Mouse (Mus musculus) left cerebral cortex, postnatal 10 days (tissue): ENCODE data around the gene Tex44. TPM values are rescaled to one million over a fixed set of nuclear protein-coding genes. Genes with fewer than 3 reads are reported as not detected.
"Not testable (repeated sequence)": the region's sequence is repeated elsewhere in the genome, so short reads cannot be mapped to it uniquely, and the experiment has no call there.

Source experiments
- DNase-seq, 2 experiments: peaks; one replicate each; pipeline ENCODE4 v3.0.0; 2021 to 2022; ENCODE audit warnings: low spot score in 2 of 2, mixed read lengths in 1 of 2; ENCODE audit errors: extremely low spot score in 1 of 2
- intact Hi-C: fragments of 180-260 bp; cut with DNase I; formaldehyde crosslinking; loops from one replicate; pipeline ENCODE4 v1.15.1; 2025
- total RNA-seq, 2 experiments: library from RNA; stranded (reverse); gene quantifications; 2 replicates each; pipeline ENCODE4 v1.2.3; 2021

The Tex44 gene
- total RNA-seq, 2 experiments from 2014 or later, result not detected

DNA sequence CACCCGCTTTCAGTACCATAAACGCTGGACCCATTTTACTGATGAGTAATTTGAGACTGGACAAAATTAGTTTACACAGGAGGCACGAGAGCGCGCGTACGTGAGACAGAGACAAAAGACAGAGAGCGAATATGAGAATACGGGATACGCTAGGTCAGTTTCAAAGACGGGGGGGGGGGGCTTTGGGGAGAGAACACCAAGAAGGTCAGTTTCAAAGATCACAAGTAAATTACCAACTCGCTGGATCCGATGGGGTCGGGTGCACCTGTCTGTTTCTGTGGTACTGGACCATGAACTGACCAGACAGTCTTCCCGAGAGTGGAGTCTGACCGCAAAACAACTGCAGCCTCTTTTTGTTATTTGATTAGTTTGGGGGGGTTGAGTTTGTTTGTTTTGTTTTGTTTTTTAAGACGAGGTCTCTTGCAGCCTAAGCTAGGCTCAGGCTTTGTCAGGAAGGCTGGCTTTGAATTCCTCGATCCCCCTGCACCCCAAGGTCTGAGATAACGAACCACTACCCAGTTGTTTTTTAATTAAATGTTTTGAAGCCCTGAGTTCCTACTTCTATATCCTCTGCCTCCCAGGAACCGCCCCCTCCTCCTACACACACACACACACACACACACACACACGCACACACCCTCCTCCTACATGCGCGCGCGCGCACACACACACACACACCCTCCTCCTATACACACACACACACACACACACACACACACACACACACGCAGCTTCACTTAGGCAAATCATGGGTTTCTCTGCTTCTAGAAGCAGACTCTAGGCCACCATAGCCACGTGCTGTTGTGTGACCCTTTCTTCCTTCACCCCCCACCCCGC lies 15.0 kb downstream of the Tex44 start:
- peak; percentile 50 to 79 for DNase-seq
- intact Hi-C loops, result loop anchor here (1.0 to 5.0 kb wide), 3 partner anchors 46 to 88 kb away; no protein-coding TSS in a partner anchor

- no peak for DNase-seq
- intact Hi-C loops, result loop anchor here (2.0 to 5.0 kb wide), 2 partner anchors 46 to 87 kb away; no protein-coding TSS in a partner anchor
Measured at GRCm38 (mm10) chr1:86441724-86441979, 15.5 kb downstream of the Tex44 start.

DNA sequence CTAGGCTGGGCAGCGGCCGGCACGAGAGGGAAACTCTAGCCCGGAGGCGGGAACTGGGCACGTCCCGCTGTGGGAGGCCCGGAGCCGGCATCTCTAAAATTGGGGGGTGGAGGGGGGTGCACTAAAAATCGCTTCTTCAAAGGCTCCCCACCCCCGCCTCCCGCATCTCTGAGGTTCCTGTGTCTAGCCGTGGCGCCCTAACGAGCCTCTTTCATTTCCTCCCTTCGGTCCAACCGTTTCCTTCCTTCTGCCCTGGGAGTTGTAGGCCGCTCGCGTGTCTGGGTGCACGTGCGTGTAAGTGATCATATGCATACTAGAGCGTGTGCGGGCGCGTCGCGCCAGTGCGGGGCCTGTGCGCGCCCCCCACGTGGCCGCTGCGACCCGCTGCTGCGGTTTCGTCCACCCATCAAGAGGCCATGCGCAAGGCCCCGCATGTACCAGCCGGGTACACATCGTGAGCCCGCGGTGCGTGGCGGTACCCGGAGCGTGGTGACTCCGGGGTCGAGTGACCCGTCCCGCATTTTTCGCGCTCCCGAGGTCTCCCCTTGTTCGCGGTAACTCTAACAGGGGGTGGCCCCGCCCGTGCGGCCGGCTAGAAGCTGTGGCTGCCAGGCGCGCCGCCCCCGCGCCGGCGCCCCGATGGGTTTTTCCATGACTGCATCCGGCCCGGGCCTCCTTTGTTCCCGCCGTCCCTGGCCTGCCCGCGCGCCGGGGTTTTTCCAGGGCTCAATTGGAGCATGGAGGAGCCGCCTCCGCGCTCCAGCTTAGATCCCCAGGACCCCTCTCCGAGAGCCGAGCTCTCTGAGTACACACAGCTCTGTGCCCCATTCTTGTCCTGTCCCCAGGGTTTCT lies 16.1 kb downstream of the Tex44 start:
- intact Hi-C loops, result loop anchor here (2.0 to 5.0 kb wide), 2 partner anchors 45 to 87 kb away; no protein-coding TSS in a partner anchor

DNA sequence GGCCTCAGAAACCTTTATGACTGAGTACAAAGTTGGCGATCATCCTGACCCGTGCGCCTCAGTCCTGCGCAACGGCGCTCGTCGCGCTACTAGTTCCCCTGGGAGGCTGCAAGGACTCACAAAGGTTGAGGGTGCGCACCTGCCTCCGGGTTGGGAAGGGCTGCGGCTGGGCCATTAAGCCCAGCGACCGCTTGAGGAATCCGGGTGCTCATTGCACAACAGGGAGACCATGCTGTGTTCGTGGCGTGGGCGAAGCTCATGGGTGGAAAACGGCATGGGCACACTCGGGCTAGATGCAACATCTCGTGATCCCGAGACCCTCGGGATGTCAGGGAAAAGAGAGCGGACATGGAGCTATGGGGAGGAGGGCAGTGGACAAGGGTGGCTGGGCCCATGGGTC lies 16.7 kb downstream of the Tex44 start:
- DNase-seq, result no peak
- intact Hi-C loops, result loop anchor here (5.0 kb wide), 1 partner anchor 44 kb away; no protein-coding TSS in a partner anchor

More for the DNA sequence above, 16.1 kb downstream of the Tex44 start:
- DNase-seq, result peak; percentile 76 to 93

- intact Hi-C loops, result loop anchor here (5.0 kb wide), 1 partner anchor 44 kb away; no protein-coding TSS in a partner anchor
- DNase-seq, result peak in 1 of 2 experiments; percentile 38
Measured at GRCm38 (mm10) chr1:86443386-86444172, 17.4 kb downstream of the Tex44 start.

DNA sequence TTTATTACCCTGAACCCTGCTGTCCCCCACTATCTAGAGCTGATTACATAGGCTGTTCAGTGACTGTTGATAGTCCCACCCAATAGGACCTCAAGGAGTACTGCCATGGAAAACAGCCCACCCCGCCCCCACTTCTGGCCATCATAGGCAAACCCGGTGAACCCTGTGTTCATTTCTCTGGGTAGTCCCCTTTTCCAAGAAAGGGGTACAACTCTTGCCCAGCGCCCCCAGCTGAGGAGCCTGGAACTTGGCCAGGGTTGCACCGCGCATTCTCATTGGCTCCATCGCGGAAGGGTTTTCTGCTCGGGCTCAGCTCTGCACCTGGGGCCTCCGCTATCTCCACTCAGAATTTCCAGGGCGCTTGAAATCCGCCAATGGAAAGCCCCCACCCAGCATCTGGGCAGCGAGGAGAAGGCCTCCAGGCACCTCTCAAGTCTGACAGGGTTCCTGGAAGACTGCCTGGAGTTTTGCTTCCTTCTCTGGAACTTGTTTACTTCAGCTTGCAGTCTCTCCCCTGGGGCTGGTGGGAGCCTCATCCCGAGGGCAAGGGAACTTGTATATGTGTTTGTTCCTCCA lies 21.6 kb downstream of the Tex44 start:
- intact Hi-C loops, result no loop called here
- DNase-seq, result peak in 1 of 2 experiments; percentile 72

DNA sequence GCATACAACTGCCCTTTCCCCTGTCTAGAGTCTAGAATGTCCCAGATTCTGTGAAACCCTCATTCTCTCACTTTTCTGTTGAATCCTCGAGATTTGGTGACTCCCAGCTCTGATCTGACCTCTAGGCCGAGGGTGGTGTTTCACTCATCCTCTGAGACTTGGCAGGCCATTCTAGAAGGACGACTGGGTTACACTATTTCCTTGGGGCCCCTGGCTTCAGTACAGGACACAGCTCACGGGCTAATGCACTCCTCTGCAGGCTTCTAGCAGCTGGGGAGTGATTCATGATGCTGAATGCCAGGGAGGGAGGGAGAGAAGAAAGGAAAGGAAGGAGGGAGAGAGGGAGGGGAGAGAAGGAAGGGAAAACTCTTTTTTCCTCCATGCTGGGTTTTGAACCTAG lies 22.1 kb downstream of the Tex44 start:
- DNase-seq, result no peak
- intact Hi-C loops, result no loop called here

- no peak for DNase-seq
- intact Hi-C loops, result no loop called here
Measured at GRCm38 (mm10) chr1:86449966-86450365, 23.8 kb downstream of the Tex44 start.

- DNase-seq, result no peak
Measured at GRCm38 (mm10) chr1:86452713-86453112, 26.6 kb downstream of the Tex44 start.

DNA sequence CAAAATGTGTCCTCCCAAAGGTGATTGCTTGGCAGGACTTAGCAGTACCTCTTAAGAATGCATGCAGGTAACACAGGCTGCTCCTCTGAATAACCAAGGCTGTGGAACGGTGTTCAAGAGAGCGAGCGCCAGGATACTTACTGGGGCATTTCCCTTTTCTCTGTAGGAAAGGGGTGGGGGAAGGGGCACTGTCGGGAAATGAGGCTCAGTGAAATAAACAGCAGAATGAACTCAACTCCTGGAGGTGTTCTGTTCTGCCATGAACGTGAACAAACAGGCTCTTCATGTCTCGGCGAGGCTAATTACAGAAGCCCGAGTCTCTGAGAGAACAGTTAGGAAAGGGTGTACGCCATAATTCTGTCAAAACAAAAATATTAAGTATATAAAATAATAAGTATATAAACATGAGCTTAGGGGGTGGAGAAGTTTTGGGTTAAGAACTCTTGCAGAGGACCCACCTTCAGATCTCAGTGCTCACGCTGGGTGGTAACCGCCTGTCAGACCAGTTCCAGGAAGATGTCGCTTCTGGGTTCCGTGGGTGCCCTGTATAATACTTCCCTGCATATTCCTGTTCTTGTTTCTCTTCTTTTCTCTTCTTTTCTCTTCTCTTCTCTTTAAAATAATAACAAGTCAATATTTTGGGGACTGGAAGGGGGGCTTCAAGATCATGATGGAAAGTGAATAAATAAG lies 30.9 kb downstream of the Tex44 start:
- intact Hi-C loops, result no loop called here
- DNase-seq, result no peak

More at GRCm38 (mm10) chr1:86452713-86453112, 26.6 kb downstream of the Tex44 start:
- intact Hi-C loops, result no loop called here

DNA sequence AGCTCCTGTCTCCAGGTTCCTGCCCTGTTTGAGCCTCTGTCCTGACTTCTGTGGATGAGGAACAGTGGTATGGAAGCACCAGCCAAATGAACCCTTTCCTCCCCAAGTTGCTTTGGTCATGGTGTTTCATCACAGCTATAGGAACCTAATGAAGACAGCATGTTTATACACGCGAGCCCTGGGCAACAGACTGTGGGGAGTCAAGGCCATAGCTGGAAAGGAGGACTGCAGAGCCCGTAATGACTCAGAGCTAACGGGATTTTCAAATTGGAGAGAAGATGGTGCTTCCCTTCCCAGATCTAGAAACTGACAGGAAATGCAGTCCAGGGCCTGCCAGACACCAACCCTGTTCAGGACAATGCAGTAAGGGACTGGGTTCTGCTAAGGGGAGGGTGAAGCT lies 33.2 kb downstream of the Tex44 start:
- no peak for DNase-seq
- intact Hi-C loops, result no loop called here

GRCm38 (mm10) chr1:86464223-86464874 lies 38.2 kb downstream of the Tex44 start:
- intact Hi-C loops, result no loop called here

DNA sequence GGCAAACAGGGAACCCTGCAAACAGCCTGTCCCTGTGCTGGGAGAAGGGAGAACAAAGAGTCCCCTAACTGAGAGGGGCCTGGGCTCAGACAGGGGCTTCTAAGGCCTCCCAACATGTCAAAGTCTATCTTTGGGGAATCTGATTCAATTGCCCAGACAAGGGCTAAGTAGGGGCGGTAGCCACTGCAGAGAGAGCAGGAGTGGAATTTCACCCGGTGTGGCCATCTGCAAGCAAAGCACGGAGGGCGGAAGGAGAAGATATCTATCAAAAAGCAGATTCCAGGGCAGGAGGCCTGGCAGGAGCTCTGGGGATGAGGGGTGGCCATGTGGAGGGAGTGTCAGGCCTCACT lies 38.7 kb downstream of the Tex44 start:
- peak in 1 of 2 experiments; percentile 43 for DNase-seq
- intact Hi-C loops, result no loop called here

More at GRCm38 (mm10) chr1:86464223-86464874, 38.2 kb downstream of the Tex44 start:
- DNase-seq, result peak in 1 of 2 experiments; percentile 53

- no peak for DNase-seq
- intact Hi-C loops, result no loop called here
Measured at GRCm38 (mm10) chr1:86467416-86467815, 41.3 kb downstream of the Tex44 start.

- no peak for DNase-seq
- intact Hi-C loops, result no loop called here
Measured at GRCm38 (mm10) chr1:86469876-86470275, 43.7 kb downstream of the Tex44 start.

GRCm38 (mm10) chr1:86470519-86471181 lies 44.5 kb downstream of the Tex44 start:
- DNase-seq, result peak; percentile 38 to 82
- intact Hi-C loops, result no loop called here

DNA sequence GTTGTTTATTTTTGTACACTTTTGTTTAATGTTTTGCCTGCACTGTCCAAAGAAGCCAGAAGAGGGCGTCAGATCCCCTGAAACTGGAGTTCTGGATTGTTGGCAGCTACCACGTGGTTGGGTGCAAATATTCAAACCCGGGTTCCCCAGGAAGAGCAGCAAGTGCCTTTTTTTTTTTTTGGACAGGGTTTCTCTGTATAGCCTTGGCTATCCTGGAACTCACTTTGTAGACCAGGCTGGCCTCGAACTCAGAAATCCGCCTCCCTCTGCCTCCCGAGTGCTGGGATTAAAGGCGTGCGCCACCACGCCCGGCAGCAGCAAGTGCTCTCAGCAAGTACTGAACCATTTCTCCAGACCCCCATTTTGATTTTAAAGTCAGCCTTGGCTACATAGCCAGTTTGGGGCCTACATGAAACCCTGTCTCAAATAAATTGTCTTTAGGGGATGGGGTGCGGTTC lies 45.4 kb downstream of the Tex44 start:
- DNase-seq, result peak in 1 of 2 experiments; percentile 49
- intact Hi-C loops, result not testable (repeated sequence)
